Mouse (Mus musculus): ENCODE measurements around the gene Msi2. TPM values are rescaled to one million over a fixed set of nuclear protein-coding genes. Genes with fewer than 3 reads are reported as not detected.

Msi2 gene
- polyA plus RNA-seq, 1 experiment: 69.3 TPM

GRCm38 (mm10) chr11:88688644-88689043 is 29.7 kb downstream of the Msi2 start:
- Histone ChIP-seq H3K36me3 (ENCODE audit: control insufficient read depth, insufficient read depth, low read length) (no peaks in the 10 kb centered on the region), H3K4me3 (ENCODE audit: control insufficient read depth, low read depth, low read length) (no peak overlapping the region), H3K27me3 (ENCODE audit: control insufficient read depth, insufficient read depth, low read length) (no peaks in the 10 kb centered on the region), H3K27ac (ENCODE audit: control insufficient read depth, insufficient read depth, low read depth, low read length) (no peak overlapping the region), H3K4me1 (ENCODE audit: control insufficient read depth, insufficient read depth, low read length) (peaks cover 4% of the 10 kb centered on the region; the same call in 1 of the 2 replicates)
- TF ChIP-seq POLR2A (IDR thresholded peaks at IDR 0.05; ENCODE audit: control insufficient read depth, low read depth, low read length): no peak

GRCm38 (mm10) chr11:88687711-88688110 is 30.6 kb downstream of the Msi2 start:
- Histone ChIP-seq H3K27ac (ENCODE audit: control insufficient read depth, insufficient read depth, low read depth, low read length) (no peak overlapping the region), H3K4me3 (ENCODE audit: control insufficient read depth, low read depth, low read length) (peak overlapping the region; percentile 23), H3K36me3 (ENCODE audit: control insufficient read depth, insufficient read depth, low read length) (no peaks in the 10 kb centered on the region), H3K27me3 (ENCODE audit: control insufficient read depth, insufficient read depth, low read length) (no peaks in the 10 kb centered on the region), H3K4me1 (ENCODE audit: control insufficient read depth, insufficient read depth, low read length) (peaks cover 4% of the 10 kb centered on the region; the same call in 1 of the 2 replicates)
- no peak for TF ChIP-seq POLR2A (IDR thresholded peaks at IDR 0.05; ENCODE audit: control insufficient read depth, low read depth, low read length)
- no peak for TF ChIP-seq CTCF (IDR thresholded peaks at IDR 0.05; ENCODE audit: control insufficient read depth, insufficient read depth, insufficient replicate concordance, low read depth, low read length)

GRCm38 (mm10) chr11:88687010-88687409 is 31.3 kb downstream of the Msi2 start:
- TF ChIP-seq POLR2A (IDR thresholded peaks at IDR 0.05; ENCODE audit: control insufficient read depth, low read depth, low read length) (no peak), CTCF (IDR thresholded peaks at IDR 0.05; ENCODE audit: control insufficient read depth, insufficient read depth, insufficient replicate concordance, low read depth, low read length) (no peak)
- no peak overlapping the region; the same call in 1 of the 2 replicates for H3K4me3 ChIP-seq (ENCODE audit: control insufficient read depth, low read depth, low read length)
- no peaks in the 10 kb centered on the region for H3K27me3 ChIP-seq (ENCODE audit: control insufficient read depth, insufficient read depth, low read length)
- H3K4me1 ChIP-seq (ENCODE audit: control insufficient read depth, insufficient read depth, low read length): peaks cover 4% of the 10 kb centered on the region
- H3K27ac ChIP-seq (ENCODE audit: control insufficient read depth, insufficient read depth, low read depth, low read length): no peak overlapping the region
- no peaks in the 10 kb centered on the region for H3K36me3 ChIP-seq (ENCODE audit: control insufficient read depth, insufficient read depth, low read length)

GRCm38 (mm10) chr11:88686061-88686460 is 32.3 kb downstream of the Msi2 start:
- TF ChIP-seq POLR2A (IDR thresholded peaks at IDR 0.05; ENCODE audit: control insufficient read depth, low read depth, low read length) (no peak), CTCF (IDR thresholded peaks at IDR 0.05; ENCODE audit: control insufficient read depth, insufficient read depth, insufficient replicate concordance, low read depth, low read length) (no peak)
- H3K4me3 ChIP-seq (ENCODE audit: control insufficient read depth, low read depth, low read length): no peak overlapping the region
- H3K27me3 ChIP-seq (ENCODE audit: control insufficient read depth, insufficient read depth, low read length): no peaks in the 10 kb centered on the region
- H3K36me3 ChIP-seq (ENCODE audit: control insufficient read depth, insufficient read depth, low read length): no peaks in the 10 kb centered on the region
- no peak overlapping the region for H3K27ac ChIP-seq (ENCODE audit: control insufficient read depth, insufficient read depth, low read depth, low read length)
- peaks cover 4% of the 10 kb centered on the region for H3K4me1 ChIP-seq (ENCODE audit: control insufficient read depth, insufficient read depth, low read length)

GRCm38 (mm10) chr11:88683026-88683770 is 35.1 kb downstream of the Msi2 start:
- H3K36me3 ChIP-seq (ENCODE audit: control insufficient read depth, insufficient read depth, low read length): no peaks in the 10 kb centered on the region
- H3K4me1 ChIP-seq (ENCODE audit: control insufficient read depth, insufficient read depth, low read length): peaks cover 2% of the 10 kb centered on the region; the same call in 1 of the 2 replicates
- TF ChIP-seq CTCF (IDR thresholded peaks at IDR 0.05; ENCODE audit: control insufficient read depth, insufficient read depth, insufficient replicate concordance, low read depth, low read length) (no peak), POLR2A (IDR thresholded peaks at IDR 0.05; ENCODE audit: control insufficient read depth, low read depth, low read length) (no peak)
- H3K4me3 ChIP-seq (ENCODE audit: control insufficient read depth, low read depth, low read length): no peak overlapping the region
- H3K27ac ChIP-seq (ENCODE audit: control insufficient read depth, insufficient read depth, low read depth, low read length): no peak overlapping the region
- H3K27me3 ChIP-seq (ENCODE audit: control insufficient read depth, insufficient read depth, low read length): no peaks in the 10 kb centered on the region

- H3K27me3 ChIP-seq (ENCODE audit: control insufficient read depth, insufficient read depth, low read length): no peaks in the 10 kb centered on the region
- H3K4me1 ChIP-seq (ENCODE audit: control insufficient read depth, insufficient read depth, low read length): peaks cover 4% of the 10 kb centered on the region
- peak overlapping the region; percentile 37 for H3K4me3 ChIP-seq (ENCODE audit: control insufficient read depth, low read depth, low read length)
- H3K27ac ChIP-seq (ENCODE audit: control insufficient read depth, insufficient read depth, low read depth, low read length): no peak overlapping the region
- TF ChIP-seq CTCF (IDR thresholded peaks at IDR 0.05; ENCODE audit: control insufficient read depth, insufficient read depth, insufficient replicate concordance, low read depth, low read length) (no peak), POLR2A (IDR thresholded peaks at IDR 0.05; ENCODE audit: control insufficient read depth, low read depth, low read length) (no peak)
- no peaks in the 10 kb centered on the region for H3K36me3 ChIP-seq (ENCODE audit: control insufficient read depth, insufficient read depth, low read length)
Measured at GRCm38 (mm10) chr11:88677350-88677749, 41.0 kb downstream of the Msi2 start.

GRCm38 (mm10) chr11:88676597-88676996 is 41.7 kb downstream of the Msi2 start:
- Histone ChIP-seq H3K27me3 (ENCODE audit: control insufficient read depth, insufficient read depth, low read length) (no peaks in the 10 kb centered on the region), H3K4me1 (ENCODE audit: control insufficient read depth, insufficient read depth, low read length) (peaks cover 4% of the 10 kb centered on the region), H3K27ac (ENCODE audit: control insufficient read depth, insufficient read depth, low read depth, low read length) (no peak overlapping the region), H3K4me3 (ENCODE audit: control insufficient read depth, low read depth, low read length) (peak overlapping the region; percentile 78), H3K36me3 (ENCODE audit: control insufficient read depth, insufficient read depth, low read length) (no peaks in the 10 kb centered on the region)
- TF ChIP-seq CTCF (IDR thresholded peaks at IDR 0.05; ENCODE audit: control insufficient read depth, insufficient read depth, insufficient replicate concordance, low read depth, low read length): no peak
- TF ChIP-seq POLR2A (IDR thresholded peaks at IDR 0.05; ENCODE audit: control insufficient read depth, low read depth, low read length): no peak
